Mouse (Mus musculus) layer of hippocampus, adult 8-10 months (tissue): ENCODE measurements around the gene Ino80b. TPM values are rescaled to one million over a fixed set of nuclear protein-coding genes. Genes with fewer than 3 reads are reported as not detected.

Experiments used
- DNase-seq, 2 experiments: peaks; one replicate each; pipeline ENCODE4 v3.0.0; 2022; ENCODE audit warnings: low spot score in 2 of 2
- total RNA-seq, 4 experiments: library from RNA; stranded (reverse); gene quantifications; 2 replicates each; pipeline ENCODE4 v1.2.4; 2022

Gene Ino80b
- total RNA-seq, 4 experiments from 2014 or later, result 20.6 to 29.8 (median 26.7) TPM

DNA sequence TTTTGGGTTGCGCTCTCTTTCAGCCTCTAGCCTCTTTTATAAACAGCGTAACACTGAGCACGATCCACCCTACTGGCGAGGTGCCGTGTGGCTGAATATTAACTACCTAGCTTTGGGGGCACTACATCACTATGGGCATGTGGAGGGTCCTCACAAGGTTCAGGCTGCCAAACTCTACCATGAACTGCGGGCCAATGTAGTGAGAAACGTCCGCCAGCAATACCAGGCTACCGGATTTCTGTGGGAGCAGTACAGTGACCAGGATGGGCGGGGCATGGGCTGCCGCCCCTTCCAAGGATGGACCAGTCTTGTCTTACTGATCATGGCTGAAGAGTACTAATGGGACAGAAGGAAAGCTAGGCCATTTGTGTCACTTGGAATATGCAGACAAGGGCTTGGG is 6.9 kb downstream of the Ino80b start:
- no peak for DNase-seq

DNA sequence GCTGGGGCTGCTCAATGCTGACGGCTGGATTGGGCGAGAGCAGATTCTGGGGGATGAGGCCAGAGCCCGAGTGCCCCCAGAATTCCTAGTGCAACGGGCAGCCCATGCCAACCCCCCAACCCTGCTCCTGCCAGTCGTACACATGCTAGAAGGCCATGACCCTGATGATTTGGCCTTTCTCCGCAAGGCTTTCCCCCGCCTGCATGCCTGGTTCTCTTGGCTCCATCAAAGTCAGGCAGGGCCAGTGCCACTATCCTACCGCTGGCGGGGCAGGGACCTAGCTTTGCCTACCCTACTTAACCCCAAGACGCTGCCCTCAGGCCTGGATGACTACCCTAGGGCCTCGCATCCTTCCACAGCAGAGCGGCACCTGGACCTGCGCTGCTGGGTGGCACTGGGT is 7.6 kb downstream of the Ino80b start:
- DNase-seq, result no peak

DNA sequence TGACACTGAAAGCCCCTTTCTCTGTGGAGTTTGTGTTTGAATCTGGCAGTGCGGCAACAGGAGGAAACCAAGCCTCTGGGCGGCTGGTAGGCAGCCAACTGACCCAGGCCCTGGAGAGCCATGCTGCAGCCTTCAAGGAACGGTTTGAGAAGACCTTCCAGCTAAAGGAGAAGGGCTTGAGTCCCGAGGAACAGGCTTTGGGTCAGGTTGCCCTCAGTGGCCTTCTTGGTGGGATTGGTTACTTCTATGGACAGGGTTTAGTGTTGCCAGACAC is 8.1 kb downstream of the Ino80b start:
- DNase-seq, result no peak

DNA sequence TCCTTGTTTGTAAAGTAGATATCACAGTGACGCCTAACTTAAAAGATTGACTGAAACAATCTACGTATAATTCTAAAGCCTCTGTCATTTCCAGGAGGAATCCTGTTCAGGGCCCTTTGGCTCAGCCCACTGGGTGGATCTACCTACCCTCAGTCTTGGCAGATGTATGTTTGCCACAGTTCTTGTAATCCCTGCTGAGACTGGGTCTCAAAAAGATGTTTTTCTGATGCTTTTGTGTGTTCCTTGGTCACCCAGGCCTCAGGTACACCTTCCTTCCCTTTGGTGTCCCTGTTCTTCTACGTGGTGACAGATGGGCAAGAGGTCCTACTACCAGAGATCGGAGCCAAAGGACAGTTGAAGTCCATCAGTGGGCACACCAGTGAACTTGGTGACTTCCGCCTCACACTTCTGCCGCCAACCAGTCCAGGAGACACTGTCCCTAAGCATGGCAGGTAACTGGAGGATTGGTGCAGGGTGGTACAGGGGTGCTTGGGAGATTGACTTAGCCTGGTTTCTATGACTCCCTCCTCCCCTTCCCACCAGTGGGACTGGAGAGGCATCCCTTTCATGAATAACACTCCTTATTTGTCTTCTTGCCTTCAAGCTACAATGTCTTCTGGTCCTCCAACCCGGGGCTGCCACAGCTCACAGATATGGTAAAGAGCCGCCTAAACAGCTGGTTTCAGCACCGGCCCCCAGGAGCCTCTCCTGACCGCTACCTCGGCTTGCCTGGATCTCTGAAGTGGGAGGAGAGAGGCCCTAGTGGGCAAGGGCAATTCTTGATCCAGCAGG is 8.7 kb downstream of the Ino80b start:
- DNase-seq, result no peak

DNA sequence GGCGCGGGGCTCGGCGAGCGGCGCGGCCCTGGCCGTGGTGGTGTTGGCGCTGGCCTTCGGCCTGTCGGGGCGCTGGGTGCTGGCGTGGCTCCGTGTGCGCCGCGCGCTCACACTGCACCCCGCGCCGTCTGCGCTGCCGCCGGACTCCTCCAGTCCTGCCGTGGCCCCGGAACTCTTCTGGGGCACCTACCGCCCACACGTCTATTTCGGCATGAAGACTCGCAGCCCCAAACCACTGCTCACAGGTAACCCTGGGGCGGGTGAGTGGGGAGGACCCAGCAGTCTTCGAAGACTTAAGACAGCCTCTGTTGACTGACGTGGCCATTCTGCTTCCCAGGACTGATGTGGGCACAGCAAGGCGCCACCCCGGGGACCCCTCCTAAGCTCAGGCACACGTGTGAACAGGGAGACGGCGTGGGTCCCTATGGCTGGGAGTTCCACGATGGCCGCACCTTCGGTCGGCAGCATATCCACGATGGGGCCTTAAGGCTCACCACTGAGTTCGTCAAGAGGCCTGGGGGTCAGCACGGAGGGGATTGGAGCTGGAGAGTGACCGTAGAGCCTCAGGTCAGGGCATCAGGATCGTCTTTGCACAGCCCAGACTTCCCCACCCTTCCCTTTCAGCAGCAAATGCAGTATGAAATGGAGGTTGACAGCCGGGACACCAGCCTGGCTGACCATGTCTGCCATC is 9.4 kb downstream of the Ino80b start:
- DNase-seq, result no peak

DNA sequence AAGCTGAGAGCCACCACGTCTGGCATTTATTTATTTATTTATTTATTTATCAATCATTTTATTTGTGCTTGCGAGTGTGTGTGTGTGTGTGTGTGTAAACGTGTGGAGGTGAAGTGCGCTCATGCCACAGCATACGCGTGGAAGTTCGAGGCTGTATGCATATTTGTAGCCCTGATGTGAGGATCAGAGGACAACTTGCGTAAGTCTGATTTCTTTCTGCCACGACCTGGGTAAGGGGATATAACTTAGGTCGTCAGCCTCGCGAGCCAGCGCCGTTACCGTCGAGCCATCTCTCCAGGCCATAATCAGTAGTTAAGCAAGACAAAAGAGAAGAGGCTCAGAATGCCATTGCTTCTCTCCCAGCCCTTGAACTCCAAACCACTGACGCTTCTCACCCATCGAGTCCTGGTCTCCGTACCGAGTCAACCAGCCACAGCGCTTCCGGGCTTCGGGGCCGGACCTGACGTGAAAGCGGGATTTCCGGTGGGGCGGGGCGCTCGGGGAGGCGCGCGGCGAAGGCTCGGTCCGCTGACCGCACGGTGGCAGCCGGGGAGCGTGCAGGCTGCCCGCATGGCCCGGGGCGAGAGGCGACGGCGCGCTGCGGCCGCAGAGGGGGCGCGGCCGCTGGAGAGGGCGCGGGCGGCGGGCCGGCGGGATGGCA is 10.1 kb downstream of the Ino80b start, which contains the start of gene Mogs:
Mogs (plus strand) TSS at position 486 of the 661 bp plus-strand sequence.
- peak; percentile 87 to 88 for DNase-seq

DNA sequence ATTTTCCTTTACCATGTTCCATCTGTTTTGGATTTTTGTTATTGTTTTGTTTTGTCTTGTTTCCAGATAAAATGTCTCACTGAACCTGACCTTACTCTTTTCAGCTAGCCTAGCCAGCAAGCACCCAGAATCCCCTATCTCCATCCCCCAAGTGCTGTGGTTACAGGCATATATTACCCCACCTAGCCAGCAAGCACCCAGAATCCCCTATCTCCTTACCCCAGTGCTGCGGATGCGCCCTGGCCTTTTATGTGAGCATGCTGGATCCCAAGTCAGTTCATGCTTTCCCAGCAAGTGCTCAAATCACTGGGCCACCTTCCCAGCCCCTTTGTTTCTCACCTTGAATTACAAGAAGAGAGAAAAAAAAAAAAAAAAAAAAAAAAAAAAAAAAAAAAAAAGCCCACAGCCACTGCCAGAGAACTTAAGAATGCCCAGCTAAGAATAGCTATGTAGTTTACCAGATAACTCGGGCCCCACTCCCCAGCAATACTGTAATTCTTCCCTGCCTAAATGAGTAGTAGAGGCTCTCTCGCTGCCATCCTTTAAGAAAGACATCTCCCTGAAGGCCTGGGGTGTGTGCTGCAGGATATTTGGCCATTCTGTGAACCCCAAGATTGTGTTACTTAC is 13.6 kb downstream of the Ino80b start:
- DNase-seq, result no peak

DNA sequence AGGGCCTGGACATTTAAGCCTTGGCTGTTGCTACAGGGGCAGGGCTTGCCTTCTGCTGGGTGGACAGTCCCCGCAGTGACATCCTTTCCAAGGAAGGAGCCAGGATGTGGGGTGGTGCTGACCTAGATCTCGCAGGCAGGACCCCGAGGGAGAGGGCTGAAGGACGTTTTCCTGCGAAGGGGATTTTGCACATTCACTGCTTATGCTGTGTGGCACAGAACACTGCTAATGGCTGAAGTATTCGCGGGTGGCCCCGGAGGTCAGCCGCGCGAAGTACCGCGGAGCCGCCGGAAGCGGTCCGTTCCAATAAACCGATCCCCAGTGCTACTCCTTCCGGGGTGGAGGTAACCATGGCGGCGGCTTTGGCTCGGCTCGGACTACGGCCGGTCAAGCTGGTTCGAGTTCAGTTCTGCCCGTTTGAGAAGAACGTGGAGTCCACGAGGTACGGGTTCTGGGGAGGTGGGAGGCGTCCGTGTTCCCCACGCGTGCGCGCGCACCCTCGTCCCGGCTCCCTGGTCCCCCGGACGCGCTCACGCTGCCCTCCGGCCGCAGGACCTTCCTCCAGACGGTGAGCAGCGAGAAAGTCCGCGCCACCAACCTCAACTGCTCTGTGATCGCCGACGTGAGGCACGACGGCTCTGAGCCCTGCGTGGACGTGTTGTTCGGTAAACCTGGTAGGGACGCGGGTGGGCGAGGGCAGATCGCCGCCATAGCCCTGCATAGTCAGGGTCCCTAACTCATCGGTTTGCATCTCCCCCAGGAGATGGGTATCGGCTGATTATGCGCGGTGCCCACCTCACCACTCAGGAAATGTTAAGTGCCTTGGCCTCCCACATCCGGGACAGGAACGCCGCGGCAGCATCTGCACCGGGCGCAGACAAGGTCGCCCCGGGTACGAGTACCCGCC is 16.2 kb downstream of the Ino80b start, which contains the start of gene Mrpl53:
Mrpl53 (plus strand) TSS at position 279 of the 907 bp plus-strand sequence.
- peak; percentile 73 to 78 for DNase-seq

DNA sequence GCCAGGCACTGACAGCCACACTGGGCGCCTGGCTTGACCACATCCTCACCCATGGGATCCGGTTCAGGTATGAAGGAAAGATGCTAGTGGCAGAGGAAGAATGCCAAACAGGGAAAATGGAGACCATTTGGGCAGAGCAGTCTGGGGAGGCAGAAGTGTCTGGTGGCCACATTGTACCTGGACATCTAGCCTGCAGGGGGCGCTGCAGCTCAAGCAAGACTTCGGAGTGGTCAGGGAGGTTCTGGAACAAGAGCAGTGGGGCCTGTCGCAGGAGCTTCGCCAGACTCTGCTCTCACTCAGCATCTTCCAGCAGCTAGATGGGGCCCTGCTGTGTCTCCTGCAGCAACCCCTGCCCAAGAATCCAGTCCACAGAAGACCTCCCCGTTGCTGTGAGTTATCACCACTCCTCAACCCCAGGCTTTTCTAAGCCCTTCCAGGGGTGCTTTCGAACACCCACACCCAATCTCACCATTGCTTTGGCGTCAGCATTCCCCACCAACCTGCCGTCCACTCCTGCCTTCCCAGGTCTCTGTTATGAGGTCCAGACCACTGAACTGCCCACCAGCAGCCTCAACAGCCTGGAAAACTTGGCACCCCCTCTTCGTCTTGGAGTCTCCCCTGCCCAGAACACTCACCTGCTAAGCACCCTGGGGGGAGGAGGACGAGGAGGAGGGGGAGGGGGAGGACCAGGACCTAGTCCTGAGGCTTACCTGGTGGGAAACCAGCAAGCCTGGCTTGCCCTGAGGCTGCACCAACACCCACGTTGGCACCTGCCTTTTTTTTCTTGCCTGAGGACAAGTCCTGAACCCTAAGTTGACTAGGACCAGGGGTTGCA is 17.4 kb downstream of the Ino80b start:
- DNase-seq, result peak; percentile 50 to 55

DNA sequence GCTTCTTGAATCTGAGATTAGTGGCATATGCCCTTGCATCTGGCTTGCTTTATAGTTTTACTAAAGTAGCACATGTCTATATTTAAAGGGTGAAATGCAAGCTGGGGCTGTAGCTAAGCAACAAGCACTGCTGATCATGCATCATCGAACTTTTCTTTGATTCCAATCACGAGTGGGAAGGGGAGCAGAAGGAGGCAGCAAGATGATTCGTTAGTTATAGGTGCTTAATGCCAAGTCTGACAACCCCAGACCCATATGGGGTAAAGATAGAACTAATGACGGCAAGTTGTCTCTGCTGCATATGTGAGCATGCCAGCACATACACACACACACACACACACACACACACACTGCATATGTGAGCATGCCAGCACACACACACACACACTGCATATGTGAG is 21.1 kb downstream of the Ino80b start:
- peak; percentile 44 to 65 for DNase-seq

DNA sequence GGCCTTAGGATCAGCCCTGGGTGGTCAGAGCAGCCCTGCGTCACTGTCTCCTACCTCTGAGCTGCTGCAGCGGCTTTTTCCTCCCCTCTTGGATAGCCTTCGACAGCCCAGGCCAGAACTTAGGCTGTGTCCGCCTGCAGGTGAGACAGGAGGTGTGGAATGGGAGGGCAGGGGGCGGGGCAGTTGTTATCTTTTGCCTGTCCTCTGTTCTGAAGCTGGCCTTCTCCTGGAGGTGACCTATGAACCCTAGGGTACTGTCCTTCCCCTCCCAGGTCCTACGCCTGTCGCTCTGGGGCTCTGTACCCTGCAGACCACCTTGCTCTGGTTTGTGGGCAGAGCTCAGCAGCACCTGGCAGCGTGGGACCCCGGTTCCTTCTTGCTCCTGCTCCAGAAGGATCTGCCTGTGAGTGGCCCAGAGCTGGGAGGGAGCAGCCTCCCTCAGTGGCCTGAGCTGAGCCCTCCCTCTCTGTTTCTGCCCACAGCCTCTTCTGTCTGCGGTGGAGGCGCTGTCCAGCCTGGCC is 22.0 kb downstream of the Ino80b start:
- no peak for DNase-seq

DNA sequence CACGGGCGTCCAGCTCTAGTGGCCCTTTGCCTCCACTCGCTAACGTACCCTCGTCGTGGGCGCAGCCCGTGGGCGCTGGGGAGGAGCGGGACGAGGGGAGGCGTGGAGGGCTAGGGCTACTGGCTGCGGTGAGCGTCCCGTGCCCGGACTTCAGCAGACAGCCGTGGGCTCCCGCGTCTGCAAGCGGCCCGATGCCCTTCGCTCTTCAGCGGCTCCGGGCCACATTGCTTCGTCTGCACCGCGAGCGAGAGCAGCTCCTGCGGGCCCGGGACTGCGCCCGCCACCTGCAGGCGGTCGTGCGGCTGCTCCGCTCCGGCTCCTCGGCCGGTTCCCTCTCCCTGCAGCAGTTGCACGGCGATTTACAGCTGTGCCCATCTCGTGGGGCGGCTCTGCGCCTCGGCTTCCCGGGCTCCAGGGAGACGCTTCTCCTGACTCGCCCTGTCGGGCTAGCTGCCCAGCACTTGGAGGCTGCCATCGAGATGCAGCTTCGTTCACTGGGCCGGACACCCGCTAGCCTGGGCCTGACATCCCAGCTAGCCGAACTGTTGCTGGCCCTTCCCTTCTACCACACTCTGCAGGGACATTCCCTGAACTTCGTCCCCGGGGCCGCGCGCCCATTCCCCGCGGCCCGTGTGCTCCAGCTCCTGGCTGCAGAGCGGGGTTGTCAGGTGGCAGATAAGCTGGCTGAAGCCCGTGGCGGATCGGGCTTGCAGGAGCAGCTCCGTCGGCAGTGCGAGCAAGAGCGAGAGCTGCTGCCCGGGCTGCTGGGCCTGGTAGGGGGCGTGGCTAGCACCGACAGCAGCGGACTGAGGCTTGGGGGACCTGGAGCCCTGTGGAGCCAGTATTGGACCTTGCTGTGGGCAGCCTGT is 23.3 kb downstream of the Ino80b start:
- peak in 1 of 2 experiments; percentile 59 for DNase-seq

DNA sequence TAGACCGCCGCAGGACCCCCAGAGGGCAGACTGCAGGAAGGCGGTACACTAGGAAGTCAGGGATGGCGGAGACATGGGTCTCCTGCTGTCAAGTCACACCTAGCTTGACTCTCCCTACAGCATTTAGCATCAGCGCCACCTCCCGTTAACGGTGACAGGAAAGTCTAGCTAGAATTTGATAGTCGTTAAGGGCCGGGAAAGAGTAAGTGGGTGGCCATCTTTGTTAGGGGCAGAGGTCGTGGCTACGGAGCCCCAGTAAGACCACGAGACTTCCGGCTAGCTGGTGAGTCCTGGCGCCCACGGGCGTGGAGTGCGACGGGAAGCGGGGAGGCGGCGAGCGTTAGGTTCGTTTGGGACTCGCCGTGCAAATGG is 23.9 kb downstream of the Ino80b start, which contains the start of the genes Ccdc142 and Gm42688:
Ccdc142 (plus strand) TSS at position 286 of the 372 bp plus-strand sequence.
Gm42688 (plus strand) TSS at position 302 of the 372 bp plus-strand sequence.
- peak; percentile 92 for DNase-seq

DNA sequence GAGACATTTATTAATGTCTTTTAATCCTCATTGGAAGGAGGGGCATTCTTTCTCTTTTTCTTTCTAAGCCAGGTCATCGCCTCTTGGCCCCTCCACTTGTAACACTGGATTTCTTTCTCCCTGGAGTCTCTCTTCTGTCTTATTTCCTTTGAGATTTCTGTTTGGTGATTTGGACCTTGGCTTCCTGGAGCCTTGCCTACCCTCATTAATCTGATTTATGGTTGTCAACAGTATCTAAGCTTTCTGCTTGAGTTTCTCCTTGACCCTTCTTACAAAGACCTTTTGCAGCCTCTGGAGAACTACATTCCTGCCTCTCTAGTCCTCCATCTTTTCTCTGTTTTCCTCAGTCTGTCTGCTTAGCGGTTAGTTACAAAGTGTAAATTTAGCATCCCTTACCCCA is 26.8 kb downstream of the Ino80b start:
- DNase-seq, result no peak

DNA sequence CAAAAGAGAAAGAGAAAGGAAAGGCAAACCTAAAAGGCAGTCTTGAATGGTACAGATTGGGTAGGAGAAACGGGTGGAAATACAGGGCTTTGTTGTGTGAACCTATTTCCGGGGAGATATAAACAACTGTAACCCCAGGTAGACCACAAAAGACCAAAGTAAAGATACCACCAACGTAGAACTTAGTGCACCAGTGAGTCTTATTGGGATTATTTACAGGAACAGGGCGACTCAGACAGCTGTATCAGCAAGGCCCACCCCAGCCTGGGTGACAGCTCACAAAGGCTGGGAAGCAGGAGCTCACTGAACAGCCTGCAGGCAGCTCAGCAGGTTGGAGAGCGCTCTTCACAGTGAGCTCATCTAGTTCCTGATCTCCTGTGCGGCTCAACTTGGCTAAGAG is 29.3 kb downstream of the Ino80b start:
- DNase-seq, result no peak

DNA sequence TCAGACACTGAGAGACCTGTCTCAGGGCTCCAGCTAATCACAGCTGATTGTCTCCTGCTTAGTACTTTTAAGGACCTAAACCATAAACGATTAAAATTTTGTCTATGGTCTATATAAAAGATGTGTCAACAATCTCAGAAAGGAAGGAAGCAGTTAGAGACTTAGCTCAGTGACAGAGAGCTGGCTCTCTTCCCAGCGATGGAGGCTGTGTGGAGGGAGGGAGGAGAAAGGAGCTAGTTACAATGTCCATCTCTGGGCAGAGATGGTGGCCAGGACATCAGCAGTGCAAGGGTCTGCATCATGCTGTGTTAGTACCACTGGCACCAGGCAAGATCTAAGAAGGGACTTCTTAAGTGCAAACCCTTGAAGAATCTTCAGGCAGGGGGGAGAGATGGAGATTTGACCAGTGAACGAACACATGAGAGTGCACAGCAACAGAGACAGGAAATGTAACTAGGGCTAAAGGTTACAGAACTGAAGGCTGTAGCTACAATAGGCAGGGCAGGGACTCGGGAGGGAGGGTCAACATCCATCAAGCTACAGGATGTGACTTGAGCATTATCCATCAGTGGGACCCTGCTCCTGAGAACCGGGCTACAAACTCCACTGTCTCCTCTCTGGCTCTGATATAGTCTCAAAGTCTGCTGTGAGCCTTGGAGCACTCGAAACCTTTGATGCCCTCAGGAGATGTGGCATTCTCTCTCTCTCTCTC is 32.7 kb downstream of the Ino80b start:
- DNase-seq, result no peak

DNA sequence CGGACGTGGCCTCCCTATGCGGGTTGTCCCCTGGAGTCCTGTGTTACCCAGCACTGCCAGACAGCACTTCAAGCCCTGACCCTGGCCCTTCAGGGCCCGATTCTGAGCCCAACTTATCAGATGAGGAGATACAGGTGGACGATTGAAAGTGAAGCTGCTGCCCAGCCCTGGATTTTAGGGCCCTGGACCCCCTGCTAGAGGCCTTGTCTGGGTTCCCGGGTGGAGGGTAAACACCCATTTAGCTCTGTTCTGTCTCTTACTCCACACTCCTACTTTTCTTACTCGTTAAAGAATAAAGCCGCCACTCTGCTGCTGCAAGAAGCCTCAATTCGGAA is 37.3 kb downstream of the Ino80b start:
- DNase-seq, result no peak
